Mouse (Mus musculus): ENCODE data around the gene Twnk. TPM values are rescaled to one million over a fixed set of nuclear protein-coding genes. Genes with fewer than 3 reads are reported as not detected.

Twnk gene
- total RNA-seq, 2 experiments from 2014 or later = 12.3 to 14.4 TPM

DNA sequence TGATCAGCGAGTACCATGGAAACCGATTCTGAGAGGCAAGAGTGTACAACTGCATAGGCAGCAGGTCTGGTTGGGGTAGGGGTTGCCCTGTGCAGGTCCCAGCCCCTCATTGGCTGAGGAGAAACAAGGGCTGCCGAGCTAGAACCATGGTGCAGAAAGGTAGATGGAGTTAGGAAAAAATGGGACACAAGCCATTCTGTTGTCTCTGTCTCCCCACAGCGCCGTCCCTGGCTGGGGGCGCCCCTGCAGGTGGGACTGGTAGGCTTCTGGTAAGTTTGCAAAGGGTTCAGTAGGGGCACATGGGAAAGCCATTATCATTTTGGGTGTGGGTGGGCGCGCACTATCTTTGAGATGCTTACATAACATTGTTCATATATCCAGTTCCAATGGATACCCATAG is 48.0 kb downstream of the Twnk start:
- no peak for DNase-seq

DNA sequence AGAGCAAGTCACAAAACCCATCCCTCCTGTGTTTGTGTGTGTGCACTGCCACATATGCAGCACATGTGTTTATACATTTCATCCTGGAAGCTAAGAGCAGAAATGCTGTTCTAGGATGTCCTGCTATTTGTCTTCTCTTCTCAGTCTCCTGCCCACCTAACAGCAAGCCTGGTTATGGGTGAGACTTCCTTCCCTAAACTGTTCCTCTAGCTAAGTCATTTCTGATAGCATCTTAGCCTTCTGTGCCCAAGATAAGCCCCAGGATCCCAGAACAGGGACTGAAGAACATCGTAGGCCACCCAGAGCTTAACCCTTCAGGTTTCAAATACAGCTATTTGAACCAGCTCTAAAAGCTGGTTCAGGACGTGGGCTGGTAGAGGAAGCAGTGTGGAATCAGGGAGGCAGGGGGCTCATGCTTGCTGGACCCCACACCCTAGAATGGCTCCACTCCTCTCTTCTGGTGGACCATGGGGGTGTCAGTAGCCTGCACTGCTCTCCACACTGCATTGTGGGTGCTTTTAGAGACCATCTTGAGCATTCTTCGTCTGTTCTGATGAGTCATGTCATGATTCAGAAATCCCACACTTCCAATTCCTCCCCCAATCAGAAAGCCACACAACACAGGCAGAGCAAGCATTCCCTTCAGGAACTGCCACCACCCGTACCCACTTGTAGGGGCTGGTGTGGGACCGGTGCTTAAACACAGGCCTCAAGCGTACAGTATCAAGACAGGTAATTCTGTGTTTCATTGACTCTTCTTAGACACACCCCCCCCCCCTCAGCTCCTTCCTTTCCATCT is 49.6 kb downstream of the Twnk start:
- no peak for DNase-seq

DNA sequence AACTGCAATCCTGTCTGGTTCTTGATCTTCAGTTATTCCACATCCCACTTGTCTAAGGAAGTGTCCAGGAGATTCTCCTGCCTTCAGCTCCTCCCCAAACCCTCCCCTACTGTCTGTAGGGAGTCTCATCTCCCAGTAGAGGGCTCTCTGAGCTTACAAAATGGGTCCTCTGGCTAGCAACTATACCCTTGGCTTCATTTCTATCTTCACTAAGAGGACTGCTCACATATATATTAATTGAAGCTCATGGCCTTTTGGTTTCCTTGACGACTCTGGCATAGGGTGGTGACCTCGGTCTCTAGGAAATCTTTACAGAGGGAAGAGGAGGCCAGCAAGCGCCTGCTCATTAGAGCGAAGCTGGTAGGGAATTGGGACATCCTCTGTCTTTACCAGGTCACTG is 50.9 kb downstream of the Twnk start:
- DNase-seq = peak; percentile 43

DNA sequence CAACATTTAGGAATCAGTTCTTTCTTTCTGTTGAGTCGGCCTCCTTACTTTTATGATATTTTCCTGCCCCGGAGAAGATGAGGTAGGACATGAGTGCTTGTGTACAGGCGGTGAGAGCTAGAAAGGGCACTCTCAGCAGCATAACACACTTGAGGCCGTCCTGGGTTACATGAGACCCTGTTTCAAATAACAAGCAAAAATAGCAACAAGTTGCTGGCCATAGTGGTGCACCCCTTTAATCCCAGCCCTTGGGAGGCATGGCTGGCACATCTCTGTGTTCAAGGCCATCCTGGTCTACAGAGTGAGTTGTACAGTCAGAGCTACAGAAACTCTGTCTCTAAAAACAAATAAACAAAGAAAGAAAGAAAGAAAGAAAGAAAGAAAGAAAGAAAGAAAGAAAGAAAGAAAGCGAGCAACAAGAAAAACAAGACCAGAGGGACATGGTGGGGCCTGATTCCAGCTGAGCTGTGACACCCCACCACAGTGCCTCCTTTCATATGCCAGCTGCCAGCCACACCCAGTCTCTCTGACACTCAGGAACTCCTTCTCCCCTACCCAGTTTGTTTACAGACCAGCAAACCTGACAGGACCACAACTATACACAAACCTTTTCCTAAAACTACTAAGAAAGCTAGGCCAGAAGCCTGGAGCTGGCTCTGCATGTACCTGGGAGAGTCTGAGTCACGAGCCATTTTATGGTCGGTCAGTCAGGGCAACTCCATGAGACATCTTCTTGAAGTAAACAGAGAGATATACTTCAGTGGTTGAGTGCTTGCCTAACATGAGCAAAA is 51.6 kb downstream of the Twnk start:
- DNase-seq = no peak

DNA sequence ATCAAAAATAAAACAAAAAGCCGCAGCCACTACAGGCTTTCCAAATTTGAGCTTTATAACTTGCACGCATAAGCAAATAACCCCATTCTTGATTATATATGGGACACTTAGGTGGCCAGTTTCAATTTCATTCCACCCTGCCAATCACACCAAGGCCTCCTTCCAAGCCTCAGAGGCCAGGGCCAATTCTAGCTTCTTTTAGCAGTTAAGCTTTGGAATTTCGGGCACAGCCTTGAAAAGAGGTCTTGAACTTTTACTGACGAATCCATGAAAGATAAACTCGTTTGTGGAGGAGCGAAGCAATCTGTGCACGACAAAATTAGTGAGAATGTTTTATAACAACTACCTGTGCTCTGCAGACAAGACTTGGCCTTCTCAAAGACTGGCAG is 52.3 kb downstream of the Twnk start:
- no peak for DNase-seq

DNA sequence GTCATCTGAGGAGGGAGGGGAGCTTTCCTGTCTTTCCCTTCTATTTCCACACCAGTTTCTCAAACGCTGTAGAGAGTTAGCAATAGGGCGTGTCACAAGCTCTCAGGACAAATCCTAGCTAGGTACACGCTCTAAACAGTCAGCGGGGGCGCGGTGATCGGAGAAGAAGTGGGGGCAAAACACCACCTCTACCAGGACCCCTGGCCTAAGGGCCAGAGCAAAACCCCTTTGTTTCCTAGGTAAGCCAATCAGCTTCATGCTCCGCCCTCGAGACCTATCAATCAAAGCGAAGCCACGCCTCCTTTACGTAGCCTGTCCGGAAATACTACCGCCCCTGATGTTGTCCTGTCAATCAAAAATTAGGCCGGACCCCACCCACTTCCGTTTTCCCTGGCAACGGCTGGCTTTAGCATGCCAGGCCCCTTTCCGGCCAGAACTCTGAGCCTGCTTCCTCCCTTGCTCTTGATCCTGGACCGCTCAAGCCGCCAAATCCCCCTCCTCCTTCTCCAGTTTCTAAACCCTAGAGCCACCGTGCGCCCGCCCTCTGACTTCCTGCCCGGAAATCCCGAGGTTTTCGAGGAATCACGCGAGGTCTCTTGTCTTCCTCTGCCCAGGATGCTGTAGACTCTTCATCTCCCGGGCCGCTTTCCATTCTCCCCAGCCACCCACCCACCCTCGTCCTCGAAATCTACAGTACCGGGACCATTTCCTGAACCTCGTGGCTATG is 52.8 kb downstream of the Twnk start:
- DNase-seq = peak; percentile 96

DNA sequence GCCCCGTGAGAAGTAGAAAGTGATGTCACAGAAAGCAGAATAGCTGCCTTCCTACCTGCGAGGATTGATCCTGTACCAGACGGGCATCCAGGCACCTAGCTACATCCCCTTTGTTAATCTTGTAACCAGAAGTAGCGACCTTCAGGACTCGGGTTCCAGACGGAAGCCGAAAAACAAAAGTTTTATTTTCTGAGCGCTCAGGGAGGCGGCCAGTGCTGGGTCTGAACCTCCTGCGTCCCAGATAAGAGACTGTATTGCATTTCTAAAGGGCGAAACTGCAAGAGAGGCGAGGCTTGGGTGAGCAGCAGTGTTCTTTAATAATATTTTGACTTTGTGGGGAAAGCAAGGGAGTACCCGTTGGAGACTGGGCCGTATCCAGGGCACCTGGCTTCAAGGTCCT is 53.4 kb downstream of the Twnk start:
- no peak for DNase-seq

Other genes with a start within 250 kb of the Twnk start
- not detected for gene Pax2, start 249.6 kb upstream of the Twnk start, total RNA-seq (2021)
- gene Slf2, start 74.5 kb upstream of the Twnk start, total RNA-seq (2021) = 10 to 100 TPM; 37.2 to 40.9 TPM
- gene Sema4g, start 16.6 kb upstream of the Twnk start, total RNA-seq (2021) = 1 to 10 TPM; 1.2 to 2.0 TPM
- 10 to 100 TPM; 45.3 to 45.5 TPM for gene Mrpl43, start 779 bp downstream of the Twnk start, total RNA-seq (2021)
- gene Lzts2, start 8.8 kb downstream of the Twnk start, total RNA-seq (2021) = 10 to 100 TPM; 52.6 to 68.0 TPM
- gene Pdzd7, start 40.1 kb downstream of the Twnk start, total RNA-seq (2021) = not detected
- 10 to 100 TPM; 26.3 to 27.2 TPM for gene Sfxn3, start 41.8 kb downstream of the Twnk start, total RNA-seq (2021)
- gene Kazald1, start 69.6 kb downstream of the Twnk start, total RNA-seq (2021) = 1 to 10 TPM; 5.1 to 6.2 TPM
- gene Tlx1, start 145.0 kb downstream of the Twnk start, total RNA-seq (2021) = 1 to 10 TPM in 1 of 2 experiments, under 1 TPM in 1; 0.88 to 1.4 TPM
- gene Lbx1, start 230.1 kb downstream of the Twnk start, total RNA-seq (2021) = not detected

Measured in heart, postnatal 4 days (tissue).